Mouse (Mus musculus): ENCODE data around the gene Mypn. TPM values are rescaled to one million over a fixed set of nuclear protein-coding genes. Genes with fewer than 3 reads are reported as not detected.

Mypn gene
- polyA plus RNA-seq, 1 experiment from 2014 or later, result 0.15 TPM

DNA sequence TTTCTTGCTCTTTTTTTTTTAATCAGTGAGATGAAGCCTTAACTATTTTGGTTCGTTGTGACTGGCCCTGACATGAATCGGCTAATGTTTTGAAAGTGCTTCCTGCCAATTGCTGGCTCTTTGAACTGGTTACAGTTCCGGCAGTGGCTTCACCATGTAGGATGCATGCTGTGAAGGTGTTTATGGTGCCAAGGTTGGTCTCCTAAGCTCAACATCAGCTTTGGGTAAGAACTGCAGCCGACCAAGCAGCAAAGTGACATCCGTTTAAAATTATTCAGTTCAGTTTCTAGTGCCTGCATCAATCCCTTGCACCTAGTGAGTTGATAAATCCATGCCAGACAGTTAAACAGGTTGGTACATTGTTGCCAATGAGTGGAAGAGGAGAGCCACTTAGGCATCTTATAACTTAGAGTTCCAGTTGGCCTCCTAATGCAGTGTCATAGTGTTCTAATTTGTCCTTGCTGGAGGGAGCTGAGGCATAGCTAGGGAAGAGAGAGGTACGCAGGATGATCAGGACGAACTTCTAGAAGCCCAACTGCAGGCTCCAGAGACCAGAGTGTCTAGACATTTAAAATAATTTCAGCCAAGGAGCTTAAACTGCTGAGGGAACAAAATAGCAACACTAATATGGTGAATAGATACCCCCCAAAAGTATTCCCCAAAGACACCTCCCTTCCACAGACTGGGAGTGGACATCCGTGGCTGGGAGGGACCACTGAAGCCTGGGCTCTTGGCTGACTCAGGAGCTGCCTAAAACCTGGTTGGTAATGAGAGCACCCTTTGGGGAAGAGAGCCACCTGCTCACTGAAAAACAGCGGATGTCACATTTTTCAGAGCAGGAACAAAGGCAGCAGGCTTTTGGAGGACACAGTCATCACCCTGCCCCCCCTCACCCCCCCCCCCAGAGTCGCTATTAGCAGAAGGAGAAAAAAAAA lies 110.9 kb downstream of the Mypn start:
- 71% methylated on average over 10 of the region's 10 CpGs for WGBS
- no peaks in the 10 kb centered on the region for H3K27me3 ChIP-seq
- H3K27ac ChIP-seq (replicated peaks), result no peak overlapping the region
- H3K4me3 ChIP-seq, result no peak overlapping the region
- no peak for ATAC-seq (replicated peaks)
- H3K9me3 ChIP-seq, result no peaks in the 10 kb centered on the region
- no peaks in the 10 kb centered on the region for H3K36me3 ChIP-seq
- no peak overlapping the region for H3K9ac ChIP-seq (replicated peaks)
- H3K4me1 ChIP-seq, result peaks cover 14% of the 10 kb centered on the region
- no peak overlapping the region for H3K4me2 ChIP-seq (replicated peaks)

GRCm38 (mm10) chr10:63091915-63092314 lies 111.8 kb downstream of the Mypn start:
- WGBS, result 78% methylated on average over 7 of the region's 7 CpGs
- Histone ChIP-seq H3K4me1 (peaks cover 14% of the 10 kb centered on the region), H3K27ac (replicated peaks) (no peak overlapping the region), H3K9me3 (no peaks in the 10 kb centered on the region), H3K4me3 (no peak overlapping the region), H3K9ac (replicated peaks) (no peak overlapping the region), H3K36me3 (no peaks in the 10 kb centered on the region), H3K27me3 (no peaks in the 10 kb centered on the region), H3K4me2 (replicated peaks) (no peak overlapping the region)
- ATAC-seq (replicated peaks), result no peak

- H3K4me3 ChIP-seq, result peak overlapping the region; percentile 30
- no peak overlapping the region for H3K27ac ChIP-seq (replicated peaks)
- H3K27me3 ChIP-seq, result no peaks in the 10 kb centered on the region
- ATAC-seq (replicated peaks), result 0 out of 2 replicates have a peak, but pooled peaks have one; percentile 19
- peaks cover 14% of the 10 kb centered on the region for H3K4me1 ChIP-seq
- peak overlapping the region; percentile 49 for H3K4me2 ChIP-seq (replicated peaks)
- WGBS, result 4% methylated on average over 26 of the region's 26 CpGs
- H3K9me3 ChIP-seq, result no peaks in the 10 kb centered on the region
- peak overlapping the region; percentile 37 for H3K9ac ChIP-seq (replicated peaks)
- H3K36me3 ChIP-seq, result no peaks in the 10 kb centered on the region
Observed at GRCm38 (mm10) chr10:63089758-63090571, 113.8 kb downstream of the Mypn start.

DNA sequence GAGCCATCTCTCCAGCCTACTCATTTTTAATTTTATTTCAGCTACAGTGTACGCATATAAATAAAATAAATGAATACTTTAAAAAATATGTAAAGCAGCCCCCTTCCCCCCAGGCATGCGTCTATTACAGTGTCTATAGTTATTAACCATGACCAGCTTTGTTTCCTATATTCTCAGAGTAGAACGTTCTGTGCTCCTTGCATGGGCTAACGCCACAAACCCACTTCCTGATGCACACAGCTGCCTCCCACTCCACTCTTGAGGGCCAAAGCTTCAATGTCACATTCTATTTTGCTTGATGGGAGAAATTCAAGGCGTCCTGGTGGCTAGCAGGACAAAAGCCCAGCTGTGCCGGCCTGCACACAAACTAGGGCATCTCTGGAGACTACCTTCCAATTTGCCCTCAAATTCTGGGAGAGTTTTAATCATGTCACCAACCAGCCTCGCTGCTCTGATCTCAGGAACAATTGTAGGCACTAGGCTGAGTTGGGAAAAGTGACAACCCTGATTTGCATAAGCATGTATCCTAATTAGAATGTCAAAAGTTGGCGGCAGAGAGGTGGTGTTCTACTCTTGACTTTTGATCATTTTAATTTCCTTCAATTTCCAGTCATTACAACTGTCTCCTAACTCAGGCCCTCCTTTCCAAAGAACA lies 114.5 kb downstream of the Mypn start:
- Histone ChIP-seq H3K36me3 (no peaks in the 10 kb centered on the region), H3K4me3 (peak overlapping the region; percentile 30), H3K4me1 (peaks cover 14% of the 10 kb centered on the region), H3K9me3 (no peaks in the 10 kb centered on the region), H3K9ac (replicated peaks) (peak overlapping the region; percentile 37; the same call in 1 of the 2 replicates), H3K4me2 (replicated peaks) (peak overlapping the region; percentile 49), H3K27ac (replicated peaks) (no peak overlapping the region), H3K27me3 (no peaks in the 10 kb centered on the region)
- no peak for ATAC-seq (replicated peaks)
- 32% methylated on average over 8 of the region's 8 CpGs for WGBS

DNA sequence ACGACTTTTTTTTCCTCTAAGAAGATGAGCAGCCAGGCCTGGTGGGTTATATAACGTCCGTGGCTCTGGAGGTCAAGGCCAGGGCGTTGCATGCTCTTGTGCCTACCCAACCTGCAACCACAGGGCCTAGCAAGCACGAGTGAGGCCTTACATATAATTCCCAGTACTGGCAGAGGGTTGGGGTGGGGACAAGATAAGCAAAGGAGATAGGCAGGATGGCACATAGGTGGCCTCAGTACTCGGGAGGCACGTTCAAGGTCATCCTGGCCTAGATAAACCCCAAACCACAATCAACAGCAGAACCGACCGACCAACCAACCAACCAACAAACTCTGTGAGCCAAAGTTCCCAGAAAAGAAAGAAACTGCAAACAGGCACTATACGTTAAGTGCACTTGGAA lies 117.4 kb downstream of the Mypn start:
- Histone ChIP-seq H3K4me1 (peaks cover 14% of the 10 kb centered on the region), H3K36me3 (no peaks in the 10 kb centered on the region), H3K27me3 (no peaks in the 10 kb centered on the region), H3K27ac (replicated peaks) (no peak overlapping the region), H3K4me3 (no peak overlapping the region), H3K4me2 (replicated peaks) (no peak overlapping the region), H3K9me3 (no peaks in the 10 kb centered on the region), H3K9ac (replicated peaks) (no peak overlapping the region)
- 89% methylated on average over 10 of the region's 10 CpGs for WGBS
- ATAC-seq (replicated peaks), result no peak

DNA sequence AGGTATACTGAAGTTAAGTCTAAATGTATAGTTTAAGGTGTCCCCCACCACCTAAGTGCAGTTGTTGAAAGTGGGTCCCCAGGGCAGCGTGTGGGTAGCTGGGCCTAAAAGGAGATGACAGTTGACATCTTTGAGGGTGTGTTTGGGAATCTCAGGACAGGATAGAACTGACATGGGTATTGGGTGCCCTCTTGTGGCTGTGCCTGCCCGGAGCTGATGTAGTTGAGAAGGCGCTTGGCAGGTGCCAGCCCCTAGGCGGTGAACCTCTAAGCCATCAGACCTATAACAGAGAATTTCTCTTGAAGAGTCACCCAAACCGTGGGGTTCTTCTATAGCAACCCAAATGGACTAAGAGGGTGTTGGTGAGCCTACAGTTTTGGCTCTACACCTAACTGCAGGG lies 137.8 kb downstream of the Mypn start:
- Histone ChIP-seq H3K9ac (replicated peaks) (no peak overlapping the region), H3K4me1 (no peaks in the 10 kb centered on the region), H3K36me3 (no peaks in the 10 kb centered on the region), H3K27me3 (no peaks in the 10 kb centered on the region), H3K27ac (replicated peaks) (no peak overlapping the region), H3K4me2 (replicated peaks) (no peak overlapping the region), H3K9me3 (no peaks in the 10 kb centered on the region), H3K4me3 (no peak overlapping the region)
- peak; percentile 87 for ATAC-seq (replicated peaks)
- 3% methylated on average over 5 of the region's 5 CpGs for WGBS

Other genes starting within 250 kb of the Mypn start
- gene Rufy2, start 223.7 kb downstream of the Mypn start, polyA plus RNA-seq (2015; fragmentation: Nextera tagmentation; extraction: Ambion mirVana), result 58.3 and 63.6 TPM in 2 replicates
- 191 and 209 TPM in 2 replicates for gene Hnrnph3, start 179.7 kb downstream of the Mypn start, polyA plus RNA-seq (2015; fragmentation: Nextera tagmentation; extraction: Ambion mirVana)
- 1.1 and 1.8 TPM in 2 replicates for gene Pbld2, start 179.6 kb downstream of the Mypn start, polyA plus RNA-seq (2015; fragmentation: Nextera tagmentation; extraction: Ambion mirVana)
- 0.87 and 1.6 TPM in 2 replicates for gene Pbld1, start 143.8 kb downstream of the Mypn start, polyA plus RNA-seq (2015; fragmentation: Nextera tagmentation; extraction: Ambion mirVana)
- gene Atoh7, start 104.3 kb downstream of the Mypn start, polyA plus RNA-seq (2015; fragmentation: Nextera tagmentation; extraction: Ambion mirVana), result 0.51 and 0.81 TPM in 2 replicates
- 32.8 and 35.4 TPM in 2 replicates for gene Herc4, start 39.9 kb upstream of the Mypn start, polyA plus RNA-seq (2015; fragmentation: Nextera tagmentation; extraction: Ambion mirVana)
- gene Sirt1, start 177.8 kb upstream of the Mypn start, polyA plus RNA-seq (2015; fragmentation: Nextera tagmentation; extraction: Ambion mirVana), result 4.7 and 5.2 TPM in 2 replicates
- 7.2 and 9.0 TPM in 2 replicates for gene Dnajc12, start 178.5 kb upstream of the Mypn start, polyA plus RNA-seq (2015; fragmentation: Nextera tagmentation; extraction: Ambion mirVana)
- gene Gm7075, start 217.8 kb upstream of the Mypn start, polyA plus RNA-seq (2015; fragmentation: Nextera tagmentation; extraction: Ambion mirVana), result not detected in 2 replicates
- gene Ctnna3, start 226.1 kb upstream of the Mypn start, polyA plus RNA-seq (2015; fragmentation: Nextera tagmentation; extraction: Ambion mirVana), result 0.65 and 1.1 TPM in 2 replicates

Measured in forebrain, embryonic 15.5 days (tissue).